Mouse (Mus musculus): ENCODE data around the gene Rgp1. TPM values are rescaled to one million over a fixed set of nuclear protein-coding genes. Genes with fewer than 3 reads are reported as not detected.

The Rgp1 gene
- polyA plus RNA-seq, 1 experiment from 2014 or later: 32.2 TPM

DNA sequence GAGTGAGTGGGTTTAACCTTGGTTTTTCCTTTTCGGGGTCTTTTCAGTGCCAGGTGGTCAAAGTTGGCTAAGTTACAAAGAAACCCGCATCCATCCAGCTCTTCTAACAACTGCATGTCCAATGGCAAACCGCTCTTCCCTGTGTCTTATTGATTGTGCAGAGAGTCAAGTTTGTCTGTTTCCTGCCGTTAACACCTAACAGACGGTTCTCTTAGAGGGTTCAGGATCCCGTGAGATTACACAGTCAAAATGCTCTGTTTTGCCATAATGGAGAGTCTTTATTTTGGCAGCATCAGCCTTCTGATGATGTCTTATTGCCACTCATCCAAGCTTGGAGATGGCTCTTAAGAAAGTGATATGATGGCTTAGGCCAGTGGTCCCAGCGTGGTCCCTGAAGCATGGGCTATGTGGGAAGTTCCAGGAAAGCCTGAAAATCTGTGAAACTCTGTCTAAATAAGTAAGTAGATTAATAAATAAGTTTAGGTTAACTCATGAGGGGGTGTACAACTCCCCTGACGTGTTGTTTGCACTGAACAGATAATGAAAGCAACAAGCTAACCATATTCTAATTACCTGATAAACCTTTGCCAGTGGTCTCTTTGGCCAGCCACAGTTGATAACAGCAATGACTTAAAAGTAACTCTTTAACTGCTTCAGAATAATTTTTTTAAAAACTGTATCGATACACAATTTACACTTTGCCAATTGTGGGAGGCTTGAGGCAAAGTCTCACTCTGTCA lies 21.9 kb downstream of the Rgp1 start:
- H3K9ac ChIP-seq: no peak overlapping the region
- 66% methylated on average over 9 of the region's 9 CpGs for WGBS
- no peaks in the 10 kb centered on the region for H3K9me3 ChIP-seq
- H3K4me2 ChIP-seq: no peak overlapping the region
- no peaks in the 10 kb centered on the region for H3K4me1 ChIP-seq
- no peak overlapping the region for H3K27ac ChIP-seq
- H3K27me3 ChIP-seq: no peaks in the 10 kb centered on the region
- no peaks in the 10 kb centered on the region for H3K36me3 ChIP-seq
- H3K4me3 ChIP-seq: no peak overlapping the region
- no peak for ATAC-seq (ENCODE audit: borderline replicate concordance, extremely low read depth, low FRiP score, low TSS enrichment)

DNA sequence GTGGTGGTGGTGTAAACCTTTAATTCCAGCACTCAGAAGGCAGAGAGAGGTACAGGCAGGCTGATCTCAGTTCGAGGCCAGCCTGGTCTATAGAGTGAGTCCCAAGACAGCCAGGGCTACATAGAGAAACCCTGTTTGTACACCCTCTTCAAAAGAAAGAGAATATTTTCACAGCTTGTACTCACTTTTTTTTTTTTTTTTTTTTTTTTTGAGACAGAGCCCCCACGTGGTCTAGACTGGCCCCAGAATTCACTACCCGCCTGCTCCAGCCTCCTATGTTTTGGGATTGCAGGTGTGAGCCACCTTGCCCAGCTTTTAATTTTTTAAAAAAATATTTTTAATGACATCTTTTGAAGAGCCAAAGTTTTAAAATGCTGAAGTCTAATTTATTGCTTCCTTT lies 25.6 kb downstream of the Rgp1 start:
- Histone ChIP-seq H3K27me3 (no peaks in the 10 kb centered on the region), H3K36me3 (no peaks in the 10 kb centered on the region), H3K9ac (no peak overlapping the region), H3K27ac (no peak overlapping the region), H3K4me3 (no peak overlapping the region), H3K9me3 (no peaks in the 10 kb centered on the region), H3K4me2 (no peak overlapping the region), H3K4me1 (no peaks in the 10 kb centered on the region)
- WGBS: 59% methylated on average over 3 of the region's 3 CpGs
- no peak for ATAC-seq (ENCODE audit: borderline replicate concordance, extremely low read depth, low FRiP score, low TSS enrichment)

DNA sequence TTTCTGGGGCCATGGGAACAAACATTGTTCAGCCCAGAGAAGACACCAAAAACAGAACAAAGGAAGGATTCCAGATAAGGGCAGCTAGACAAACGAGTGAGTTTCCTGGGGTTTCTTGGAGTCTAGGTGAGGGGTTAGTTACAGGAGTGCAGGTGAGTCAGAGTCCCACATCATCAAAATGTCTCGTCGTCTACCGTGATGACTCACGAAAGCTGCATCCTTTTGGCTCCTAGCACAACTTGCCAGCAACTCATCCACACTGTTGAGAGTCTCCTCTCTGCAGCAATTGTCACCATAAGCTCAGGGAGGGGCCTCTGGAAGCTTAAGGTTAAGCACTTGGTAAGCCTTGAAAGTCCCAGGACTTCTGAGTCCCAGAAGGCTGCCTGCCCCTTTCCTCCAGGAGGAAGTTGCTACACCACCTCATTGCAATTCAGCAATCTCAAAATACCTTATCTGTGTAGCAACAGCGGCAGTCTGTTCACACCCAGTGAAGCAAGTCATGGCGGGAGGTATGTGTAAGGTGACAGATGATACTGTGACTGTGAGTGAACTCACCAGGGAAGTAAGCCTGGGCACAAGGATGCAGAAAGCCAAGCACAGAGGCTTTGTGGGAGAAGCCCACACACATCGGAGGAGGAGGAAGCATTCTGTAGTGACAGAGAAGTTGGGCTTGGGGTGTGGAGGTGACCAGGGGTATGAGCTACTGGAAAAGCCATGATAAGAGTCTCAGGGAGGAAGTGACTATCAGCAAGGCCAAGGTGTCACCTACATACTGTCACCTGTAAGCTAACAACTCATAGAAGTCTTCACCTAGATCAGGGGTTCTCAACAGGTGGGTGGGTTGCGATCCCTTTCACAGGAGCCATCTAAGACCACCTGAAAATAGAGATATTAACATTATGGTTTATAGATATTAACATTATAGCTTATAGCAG lies 26.5 kb downstream of the Rgp1 start:
- ATAC-seq (ENCODE audit: borderline replicate concordance, extremely low read depth, low FRiP score, low TSS enrichment): no peak
- Histone ChIP-seq H3K36me3 (no peaks in the 10 kb centered on the region), H3K27ac (no peak overlapping the region), H3K27me3 (no peaks in the 10 kb centered on the region), H3K4me3 (no peak overlapping the region), H3K4me1 (no peaks in the 10 kb centered on the region), H3K9me3 (no peaks in the 10 kb centered on the region), H3K4me2 (no peak overlapping the region), H3K9ac (no peak overlapping the region)
- WGBS: 56% methylated on average over 9 of the region's 9 CpGs

DNA sequence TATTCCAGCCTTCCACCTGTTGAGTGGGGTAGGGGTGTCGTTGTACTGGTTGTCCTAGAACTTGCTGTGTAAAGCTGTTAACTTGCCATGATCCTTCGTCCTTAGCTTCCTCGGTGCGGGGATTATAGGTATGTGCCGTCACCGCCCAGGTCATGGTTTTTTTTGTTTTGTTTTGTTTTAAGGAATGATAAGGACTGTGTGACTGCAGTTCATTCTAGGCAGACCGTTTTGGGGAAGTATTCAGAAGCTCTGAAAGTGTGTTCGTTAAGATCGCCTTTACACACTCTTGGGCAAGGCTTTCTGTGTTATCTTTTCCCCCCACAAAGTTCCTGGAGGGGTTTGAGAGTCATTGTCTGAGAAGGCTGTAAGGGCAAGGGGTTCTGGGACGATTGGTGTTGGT lies 34.0 kb downstream of the Rgp1 start:
- H3K4me3 ChIP-seq: no peak overlapping the region
- 56% methylated on average over 10 of the region's 10 CpGs for WGBS
- H3K4me1 ChIP-seq: no peaks in the 10 kb centered on the region
- no peaks in the 10 kb centered on the region for H3K9me3 ChIP-seq
- ATAC-seq (ENCODE audit: borderline replicate concordance, extremely low read depth, low FRiP score, low TSS enrichment): no peak
- no peak overlapping the region for H3K4me2 ChIP-seq
- H3K27me3 ChIP-seq: no peaks in the 10 kb centered on the region
- H3K36me3 ChIP-seq: no peaks in the 10 kb centered on the region
- no peak overlapping the region for H3K9ac ChIP-seq
- H3K27ac ChIP-seq: no peak overlapping the region

DNA sequence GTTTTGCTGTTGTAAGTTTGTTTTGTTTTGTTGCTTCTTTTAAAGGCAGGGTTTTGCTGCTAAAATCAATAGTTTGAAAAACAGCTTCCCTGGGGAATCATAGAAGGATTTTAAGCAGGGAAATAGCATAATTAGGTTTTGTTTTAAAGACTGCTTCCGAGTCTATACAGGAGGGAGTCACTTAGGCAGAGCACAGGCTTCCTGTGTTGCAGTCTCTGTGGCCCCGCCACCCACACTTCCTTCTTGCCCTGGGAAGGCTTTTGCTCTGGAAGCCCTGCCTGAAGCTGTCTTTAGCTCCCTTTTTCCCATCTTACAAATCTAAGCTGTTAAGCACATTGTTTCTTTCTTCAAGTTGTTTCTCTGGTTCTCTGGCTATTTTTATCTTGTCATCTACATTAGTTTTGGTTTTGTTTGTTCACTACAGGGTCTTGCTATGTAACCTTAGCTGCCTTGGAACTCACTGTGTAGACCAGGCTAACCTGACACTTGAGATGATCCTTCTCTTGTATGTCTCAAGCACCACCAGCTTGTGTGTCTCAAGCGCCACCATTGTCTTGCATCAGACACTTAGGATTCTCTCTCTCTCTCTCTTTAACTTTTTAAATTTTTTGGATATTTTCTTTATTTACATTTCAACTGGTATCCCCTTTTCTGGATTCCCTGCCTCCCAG lies 34.7 kb downstream of the Rgp1 start:
- ATAC-seq (ENCODE audit: borderline replicate concordance, extremely low read depth, low FRiP score, low TSS enrichment): no peak
- H3K9me3 ChIP-seq: no peaks in the 10 kb centered on the region
- no peak overlapping the region for H3K9ac ChIP-seq
- no peak overlapping the region for H3K27ac ChIP-seq
- WGBS: 43% methylated on average over 3 of the region's 3 CpGs
- no peak overlapping the region for H3K4me2 ChIP-seq
- H3K4me1 ChIP-seq: no peaks in the 10 kb centered on the region
- no peak overlapping the region for H3K4me3 ChIP-seq
- H3K36me3 ChIP-seq: no peaks in the 10 kb centered on the region
- no peaks in the 10 kb centered on the region for H3K27me3 ChIP-seq

DNA sequence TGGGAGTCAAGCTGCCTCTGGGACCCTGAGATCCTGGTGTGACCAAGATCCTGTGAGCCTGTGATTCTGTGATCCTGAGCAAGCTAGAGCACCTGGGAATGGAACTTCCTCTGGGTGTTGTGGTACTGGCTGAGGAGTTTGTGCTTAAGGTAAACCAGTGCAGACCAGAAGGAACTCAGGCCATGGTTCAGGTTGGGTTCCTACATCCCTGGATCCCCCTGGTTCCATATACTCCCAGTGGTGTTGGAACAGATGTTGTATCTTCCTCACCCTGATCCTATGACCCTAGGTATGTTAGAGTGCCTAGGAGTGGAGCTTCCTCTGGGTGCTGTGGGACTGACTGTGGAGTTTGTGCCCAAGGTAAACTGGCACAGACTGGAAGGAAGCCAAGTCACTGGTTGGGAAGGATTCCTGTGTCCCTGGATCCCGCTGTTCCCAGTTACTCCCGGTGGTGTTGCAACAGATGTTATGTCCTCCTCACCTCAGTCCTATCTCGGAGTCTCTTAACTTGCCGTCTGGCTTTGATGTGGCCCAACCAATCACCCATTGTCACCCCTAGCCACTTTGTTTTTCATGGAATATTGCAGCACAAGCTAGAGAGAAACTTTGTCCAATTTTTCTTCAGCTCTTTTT lies 41.7 kb downstream of the Rgp1 start:
- H3K9ac ChIP-seq: no peak overlapping the region
- no peak for ATAC-seq (ENCODE audit: borderline replicate concordance, extremely low read depth, low FRiP score, low TSS enrichment)
- no peak overlapping the region for H3K27ac ChIP-seq
- no peak overlapping the region for H3K4me3 ChIP-seq
- H3K9me3 ChIP-seq: peaks cover 6% of the 10 kb centered on the region
- H3K4me2 ChIP-seq: no peak overlapping the region
- H3K4me1 ChIP-seq: no peaks in the 10 kb centered on the region
- no peaks in the 10 kb centered on the region for H3K27me3 ChIP-seq
- H3K36me3 ChIP-seq: no peaks in the 10 kb centered on the region
- WGBS: 60% methylated on average over 4 of the region's 4 CpGs

DNA sequence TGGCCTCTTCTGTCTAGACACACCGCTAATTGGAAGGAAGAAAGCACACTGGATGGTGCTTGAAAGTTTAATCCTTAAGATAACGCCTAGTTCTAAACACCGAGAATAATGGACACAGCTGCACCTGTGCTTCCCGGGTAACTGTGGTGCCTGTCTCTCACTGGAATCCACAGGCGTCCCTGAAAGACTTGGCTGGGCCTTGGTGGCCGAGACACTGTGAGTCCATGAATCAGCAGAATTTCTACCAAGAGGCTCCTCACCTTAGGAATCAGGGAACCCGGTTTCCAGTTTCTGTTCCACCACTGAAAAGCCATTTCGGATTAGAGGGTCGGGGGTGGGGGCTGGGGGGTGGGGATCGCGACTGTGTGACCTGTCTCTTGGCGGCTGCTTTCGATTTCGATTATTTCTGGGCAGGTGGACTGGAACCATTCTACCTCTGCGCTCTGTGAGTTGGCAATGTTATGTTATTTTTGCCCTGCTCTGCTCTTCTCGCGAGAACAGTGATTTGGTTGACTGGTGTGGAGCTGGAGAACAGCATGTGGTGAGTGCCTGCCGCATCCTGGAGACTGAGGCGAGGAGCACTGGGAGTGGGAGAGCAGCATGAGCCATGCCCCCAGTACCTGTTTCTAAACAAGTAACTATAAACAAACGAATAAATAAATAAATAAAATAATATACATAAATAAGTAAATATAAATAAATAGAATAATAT lies 50.7 kb downstream of the Rgp1 start:
- H3K4me2 ChIP-seq: no peak overlapping the region
- H3K9ac ChIP-seq: no peak overlapping the region

DNA sequence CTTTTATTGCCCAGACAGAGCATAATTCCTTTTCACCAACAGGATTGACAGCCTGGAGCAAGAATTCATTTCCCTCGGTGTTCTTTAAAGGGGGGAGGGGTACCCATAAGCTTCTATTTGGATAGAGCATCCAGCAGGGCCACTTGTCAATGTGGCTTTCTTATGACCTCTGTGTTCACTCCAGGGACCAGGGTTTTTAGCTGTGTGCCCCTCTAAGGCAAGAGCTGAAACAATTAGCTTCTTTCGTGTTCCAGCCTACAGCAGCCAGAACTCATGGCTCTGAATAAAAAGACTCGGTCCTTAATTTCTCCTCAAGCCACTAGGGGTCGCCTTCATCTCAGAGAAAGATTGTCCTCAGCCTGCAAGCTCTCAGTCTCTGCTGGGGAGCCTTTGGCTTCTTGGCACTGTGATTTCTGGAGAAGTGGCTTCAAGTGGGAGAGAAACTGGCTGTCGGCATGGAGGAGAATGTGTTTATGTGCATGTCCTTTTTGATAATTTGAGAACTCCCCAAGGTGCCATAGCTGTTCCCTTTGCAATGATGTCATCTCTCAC lies 51.6 kb downstream of the Rgp1 start:
- Histone ChIP-seq H3K36me3 (no peaks in the 10 kb centered on the region), H3K9ac (peak overlapping the region; percentile 20; the same call in 1 of the 2 replicates), H3K4me2 (peak overlapping the region; percentile 29), H3K4me3 (no peak overlapping the region), H3K27ac (peak overlapping the region; percentile 78), H3K4me1 (peaks cover 29% of the 10 kb centered on the region), H3K27me3 (no peaks in the 10 kb centered on the region), H3K9me3 (peaks cover 5% of the 10 kb centered on the region)
- 6% methylated on average over 5 of the region's 5 CpGs for WGBS
- peak; percentile 20; the same call in 1 of the 2 replicates for ATAC-seq (ENCODE audit: borderline replicate concordance, extremely low read depth, low FRiP score, low TSS enrichment)

More for the DNA sequence above, 50.7 kb downstream of the Rgp1 start:
- Histone ChIP-seq H3K36me3 (no peaks in the 10 kb centered on the region), H3K4me3 (no peak overlapping the region), H3K27me3 (no peaks in the 10 kb centered on the region), H3K4me1 (peaks cover 29% of the 10 kb centered on the region), H3K9me3 (peaks cover 10% of the 10 kb centered on the region), H3K27ac (no peak overlapping the region)
- WGBS: 44% methylated on average over 20 of the region's 20 CpGs
- ATAC-seq (ENCODE audit: borderline replicate concordance, extremely low read depth, low FRiP score, low TSS enrichment): no peak

DNA sequence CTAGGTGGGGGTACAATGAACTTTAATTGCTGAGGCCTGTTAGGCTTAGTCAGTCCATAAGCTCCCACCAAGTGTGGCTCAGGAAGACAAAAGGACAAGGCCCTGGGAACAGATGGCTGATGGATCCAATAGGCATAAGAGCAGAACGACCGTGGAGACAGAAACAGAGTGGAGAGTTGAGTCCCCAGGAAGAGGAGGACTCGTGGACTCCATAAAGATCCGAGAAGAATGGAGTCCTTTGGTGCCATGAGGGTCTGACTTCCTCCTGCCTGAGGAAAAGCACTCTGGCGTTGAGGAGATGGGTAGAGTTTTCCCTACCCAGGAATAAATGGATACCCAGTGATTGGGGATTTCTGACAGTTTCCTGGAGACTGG lies 52.1 kb downstream of the Rgp1 start:
- Histone ChIP-seq H3K9me3 (no peaks in the 10 kb centered on the region), H3K27me3 (no peaks in the 10 kb centered on the region), H3K4me1 (peaks cover 29% of the 10 kb centered on the region), H3K4me3 (peak overlapping the region; percentile 75), H3K4me2 (peak overlapping the region; percentile 94), H3K27ac (peak overlapping the region; percentile 78), H3K9ac (0 out of 2 replicates have a peak overlapping the region, but pooled peaks have one; percentile 87), H3K36me3 (no peaks in the 10 kb centered on the region)
- 25% methylated on average over 5 of the region's 5 CpGs for WGBS
- no peak for ATAC-seq (ENCODE audit: borderline replicate concordance, extremely low read depth, low FRiP score, low TSS enrichment)

DNA sequence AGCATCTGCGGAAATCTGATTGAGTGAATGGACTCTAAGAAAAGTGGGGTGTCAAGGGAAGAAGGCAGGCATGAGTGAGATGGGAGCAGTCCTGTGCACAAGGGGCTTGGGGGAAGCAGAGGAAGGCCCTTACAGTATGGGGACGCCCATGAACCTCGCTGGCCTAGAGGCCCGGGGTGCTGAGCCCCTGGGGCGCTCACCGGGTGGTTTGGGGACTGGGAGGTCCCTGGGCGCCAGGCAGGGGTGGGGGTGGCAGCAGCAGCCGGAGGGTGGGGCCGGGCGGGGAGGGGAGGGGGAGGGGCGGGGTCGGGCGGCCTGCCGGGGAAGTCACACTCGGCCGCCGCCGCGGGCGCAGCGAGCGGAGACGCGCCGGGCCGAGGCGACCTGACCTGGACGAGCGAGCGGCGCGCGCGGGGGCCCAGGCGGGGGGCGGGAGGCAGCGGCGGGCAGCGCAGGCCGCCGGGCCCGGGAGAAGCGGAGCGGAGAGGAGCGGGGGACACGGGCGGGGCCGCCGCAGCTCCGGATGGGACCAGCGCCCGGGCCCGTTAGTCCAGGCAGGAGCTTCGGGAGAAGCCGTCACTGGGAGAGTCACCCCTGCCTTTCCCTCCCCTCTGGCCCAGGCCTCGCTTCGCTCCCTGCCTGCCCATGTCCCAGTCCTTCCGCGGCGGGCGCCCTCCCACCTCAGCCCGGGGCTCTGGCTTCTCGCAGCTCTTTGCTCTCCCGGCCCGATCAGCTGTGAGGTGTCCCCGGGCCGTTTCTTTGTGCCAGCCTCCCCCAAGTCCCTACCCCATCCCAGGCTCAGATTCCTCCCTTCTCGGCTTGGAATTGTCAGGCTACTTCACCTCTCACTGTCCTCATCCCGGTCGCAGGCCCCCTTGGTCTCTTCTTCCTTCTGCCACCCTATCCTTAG lies 52.8 kb downstream of the Rgp1 start, which contains the start of gene Npr2:
Npr2 (plus strand) TSS at position 890 of the 910 bp plus-strand sequence.
- H3K4me1 ChIP-seq: peaks cover 29% of the 10 kb centered on the region
- WGBS: 2% methylated on average over 20 of the region's 70 CpGs

More for the DNA sequence above, 52.8 kb downstream of the Rgp1 start, which contains the start of gene Npr2:
- peak; percentile 70 for ATAC-seq (ENCODE audit: borderline replicate concordance, extremely low read depth, low FRiP score, low TSS enrichment)
- Histone ChIP-seq H3K27ac (peak within 1 kb of the TSS; percentile 78), H3K27me3 (no peaks in the 10 kb centered on the region), H3K9me3 (no peaks in the 10 kb centered on the region), H3K36me3 (no peaks in the 10 kb centered on the region), H3K9ac (peak within 1 kb of the TSS; percentile 87), H3K4me3 (peak within 1 kb of the TSS; percentile 75), H3K4me2 (peak within 1 kb of the TSS; percentile 94)
